Mouse (Mus musculus) neural tube, embryonic 12.5 days (tissue): ENCODE data around the gene Msmp. TPM values are rescaled to one million over a fixed set of nuclear protein-coding genes. Genes with fewer than 3 reads are reported as not detected.

Source experiments
- ATAC-seq: fragments of 200-750 bp; cut with Nextera tagmentation; 2 replicates; pipeline ENCODE4 v1.8.0; 2017; ENCODE audit warnings: low read depth, mild to moderate bottlenecking, moderate TSS enrichment, moderate library complexity; ENCODE audit not compliant: low FRiP score
- H3K27ac ChIP-seq: fragments of 300-500 bp; sonication (generic); 2 replicates; pipeline ENCODE4 v1.5.1; 2016
- H3K27me3 ChIP-seq: fragments of 300-500 bp; sonication (generic); replicated peaks from 2 replicates; pipeline ENCODE4 v1.6.1; 2016; ENCODE audit warnings: mild to moderate bottlenecking
- H3K36me3 ChIP-seq: fragments of 300-500 bp; sonication (generic); 2 replicates; pipeline ENCODE4 v1.6.1; 2016; ENCODE audit warnings: mild to moderate bottlenecking
- H3K4me1 ChIP-seq: fragments of 300-500 bp; sonication (generic); 2 replicates; pipeline ENCODE4 v1.6.1; 2016
- H3K4me2 ChIP-seq: fragments of 300-500 bp; sonication (generic); replicated peaks from 2 replicates; pipeline ENCODE4 v1.6.1; 2016; ENCODE audit warnings: mild to moderate bottlenecking
- H3K4me3 ChIP-seq: fragments of 300-500 bp; sonication (generic); 2 replicates; pipeline ENCODE4 v1.5.1; 2016
- H3K9ac ChIP-seq: fragments of 300-500 bp; sonication (generic); 2 replicates; pipeline ENCODE4 v1.6.1; 2016; ENCODE audit warnings: mild to moderate bottlenecking
- H3K9me3 ChIP-seq: fragments of 300-500 bp; sonication (generic); 2 replicates; pipeline ENCODE4 v1.6.1; 2016; ENCODE audit warnings: mild to moderate bottlenecking
- WGBS: fragments of 180-500 bp; shearing (Covaris S2); methylation state at CpG from one replicate; pipeline ENCODE4 v1.1.7; 2016; 5-methylcytosine and 5-hydroxymethylcytosine counted together
- polyA plus RNA-seq: library from polyadenylated mRNA; unstranded; fragments of >200 nt; fragmentation: Nextera tagmentation; extraction: Ambion mirVana; gene quantifications from 2 replicates; pipeline ENCODE4 v1.2.1, GENCODE M21; 2016

The Msmp gene
- polyA plus RNA-seq, 1 experiment from 2014 or later: 1.3 TPM

GRCm38 (mm10) chr4:43586411-43586810, 2.1 kb upstream of the Msmp start:
- WGBS: 78% methylated on average over 8 of the region's 8 CpGs
- Histone ChIP-seq H3K4me3 (no peak overlapping the region), H3K4me2 (no peak overlapping the region), H3K4me1 (no peaks in the 10 kb centered on the region), H3K9ac (no peak overlapping the region), H3K9me3 (no peaks in the 10 kb centered on the region), H3K27me3 (no peaks in the 10 kb centered on the region), H3K36me3 (peaks cover 32% of the 10 kb centered on the region), H3K27ac (no peak overlapping the region)
- ATAC-seq: no peak

GRCm38 (mm10) chr4:43585682-43586081, 1.4 kb upstream of the Msmp start:
- no peaks in the 10 kb centered on the region for H3K4me1 ChIP-seq
- H3K27me3 ChIP-seq: no peaks in the 10 kb centered on the region
- WGBS: 52% methylated on average over 10 of the region's 10 CpGs
- H3K4me3 ChIP-seq: no peak overlapping the region
- no peak overlapping the region for H3K4me2 ChIP-seq
- no peak overlapping the region for H3K27ac ChIP-seq
- H3K9me3 ChIP-seq: no peaks in the 10 kb centered on the region
- H3K36me3 ChIP-seq: peaks cover 39% of the 10 kb centered on the region
- no peak overlapping the region for H3K9ac ChIP-seq
- ATAC-seq: no peak

GRCm38 (mm10) chr4:43583421-43583820, 873 bp downstream of the Msmp start:
- H3K36me3 ChIP-seq: peaks cover 40% of the 10 kb centered on the region
- WGBS: 79% methylated on average over 7 of the region's 7 CpGs
- H3K27me3 ChIP-seq: no peaks in the 10 kb centered on the region
- H3K9ac ChIP-seq: no peak overlapping the region
- H3K9me3 ChIP-seq: no peaks in the 10 kb centered on the region
- H3K4me2 ChIP-seq: no peak overlapping the region
- H3K4me3 ChIP-seq: no peak overlapping the region
- ATAC-seq: no peak
- peaks cover 8% of the 10 kb centered on the region for H3K4me1 ChIP-seq
- no peak overlapping the region for H3K27ac ChIP-seq

DNA sequence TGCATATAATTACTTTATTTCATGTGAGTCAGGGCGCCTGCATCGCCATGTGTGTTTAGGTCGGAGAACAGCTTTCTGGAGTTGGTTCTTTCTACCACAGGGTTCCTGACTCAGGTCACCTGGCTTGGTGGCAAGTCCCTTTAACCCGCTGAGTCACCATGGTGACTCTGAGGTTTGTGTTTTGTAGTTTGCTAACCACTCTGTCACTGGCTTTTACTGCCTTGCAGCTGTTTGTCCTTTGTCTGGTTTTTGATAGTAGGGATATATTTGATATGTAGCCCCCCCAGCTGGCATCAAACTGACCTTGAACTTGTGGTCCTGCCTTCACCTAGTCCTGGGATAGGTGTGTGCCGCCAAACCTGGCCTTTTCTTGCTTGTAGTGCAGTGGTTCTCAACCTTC, 2.1 kb downstream of the Msmp start:
- H3K9me3 ChIP-seq: no peaks in the 10 kb centered on the region
- H3K4me1 ChIP-seq: peaks cover 18% of the 10 kb centered on the region
- H3K4me3 ChIP-seq: no peak overlapping the region
- H3K4me2 ChIP-seq: no peak overlapping the region
- H3K27me3 ChIP-seq: no peaks in the 10 kb centered on the region
- H3K9ac ChIP-seq: no peak overlapping the region
- 91% methylated on average over 5 of the region's 5 CpGs for WGBS
- peaks cover 40% of the 10 kb centered on the region for H3K36me3 ChIP-seq
- ATAC-seq: no peak
- no peak overlapping the region for H3K27ac ChIP-seq

DNA sequence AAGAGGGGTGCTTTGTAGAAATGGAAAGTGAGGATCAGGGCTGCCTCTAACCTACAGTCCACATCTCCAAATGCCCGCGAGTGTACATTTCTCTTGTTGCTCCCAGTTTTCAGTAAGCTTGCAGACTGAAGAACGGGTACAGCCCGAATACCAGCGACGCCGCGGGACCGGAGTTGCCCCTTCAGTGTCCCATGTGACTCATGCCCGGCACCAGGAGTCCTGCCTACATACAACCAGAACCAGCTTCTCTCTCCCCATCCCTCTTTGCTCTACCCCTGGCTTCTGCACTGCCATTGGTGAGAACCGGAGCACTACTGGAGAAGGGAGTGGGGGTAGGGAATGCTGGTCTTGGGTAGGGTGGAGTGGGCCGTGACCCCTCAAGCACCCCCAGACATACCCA, 2.9 kb downstream of the Msmp start:
- Histone ChIP-seq H3K4me1 (peaks cover 27% of the 10 kb centered on the region), H3K27ac (no peak overlapping the region), H3K9me3 (no peaks in the 10 kb centered on the region), H3K36me3 (peaks cover 40% of the 10 kb centered on the region), H3K4me3 (no peak overlapping the region), H3K4me2 (no peak overlapping the region), H3K9ac (no peak overlapping the region), H3K27me3 (no peaks in the 10 kb centered on the region)
- ATAC-seq: no peak
- 96% methylated on average over 12 of the region's 12 CpGs for WGBS

DNA sequence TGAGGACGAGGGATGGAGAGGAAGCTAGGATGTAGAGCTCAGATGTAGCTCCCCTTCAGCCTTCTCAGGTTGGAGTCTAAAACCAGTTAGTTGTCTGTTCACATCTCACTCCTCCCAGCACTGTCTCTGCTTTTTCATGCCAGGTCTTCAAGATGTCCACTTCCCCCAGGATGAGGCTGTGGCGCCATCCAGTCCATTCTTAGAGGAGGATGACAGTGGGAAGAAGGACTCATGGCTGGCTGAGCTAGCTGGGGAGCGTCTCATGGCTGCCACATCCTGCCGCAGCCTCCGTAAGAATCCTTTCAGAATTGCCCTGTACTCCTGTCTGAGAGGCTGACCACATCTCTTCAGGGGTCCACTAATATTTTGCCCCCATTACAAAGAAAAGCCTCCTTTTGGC, 3.6 kb downstream of the Msmp start:
- Histone ChIP-seq H3K27me3 (no peaks in the 10 kb centered on the region), H3K27ac (no peak overlapping the region), H3K4me2 (no peak overlapping the region), H3K4me1 (peaks cover 33% of the 10 kb centered on the region), H3K36me3 (peaks cover 40% of the 10 kb centered on the region), H3K9ac (no peak overlapping the region), H3K4me3 (no peak overlapping the region), H3K9me3 (no peaks in the 10 kb centered on the region)
- WGBS: 96% methylated on average over 5 of the region's 5 CpGs
- ATAC-seq: no peak

DNA sequence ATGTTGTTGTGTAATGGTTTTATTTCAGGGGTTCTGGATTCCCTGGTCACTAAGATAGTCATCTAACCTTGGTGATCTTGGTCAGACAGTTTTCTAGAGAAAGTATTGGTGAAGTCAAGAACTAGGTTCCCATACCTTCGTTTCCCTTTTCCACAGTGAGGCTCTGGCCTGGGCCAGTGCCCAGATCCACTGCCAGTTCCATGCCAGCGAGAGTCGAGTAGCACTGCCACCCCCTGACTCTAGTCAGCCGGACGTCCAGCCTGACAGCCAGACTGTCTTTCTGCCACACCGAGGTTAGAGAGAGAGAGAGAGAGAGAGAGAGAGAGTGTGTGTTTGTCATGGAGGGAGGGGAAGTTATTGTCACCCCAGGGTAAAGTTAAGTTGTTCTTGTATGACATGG, 4.6 kb downstream of the Msmp start:
- no peak overlapping the region; the same call in 1 of the 2 replicates for H3K9ac ChIP-seq
- H3K36me3 ChIP-seq: peaks cover 40% of the 10 kb centered on the region
- peak overlapping the region; percentile 96 for H3K4me2 ChIP-seq
- H3K4me1 ChIP-seq: peaks cover 42% of the 10 kb centered on the region
- no peak overlapping the region for H3K27ac ChIP-seq
- H3K27me3 ChIP-seq: no peaks in the 10 kb centered on the region
- WGBS: 84% methylated on average over 6 of the region's 6 CpGs
- no peaks in the 10 kb centered on the region for H3K9me3 ChIP-seq
- no peak for ATAC-seq
- peak overlapping the region; percentile 94 for H3K4me3 ChIP-seq

DNA sequence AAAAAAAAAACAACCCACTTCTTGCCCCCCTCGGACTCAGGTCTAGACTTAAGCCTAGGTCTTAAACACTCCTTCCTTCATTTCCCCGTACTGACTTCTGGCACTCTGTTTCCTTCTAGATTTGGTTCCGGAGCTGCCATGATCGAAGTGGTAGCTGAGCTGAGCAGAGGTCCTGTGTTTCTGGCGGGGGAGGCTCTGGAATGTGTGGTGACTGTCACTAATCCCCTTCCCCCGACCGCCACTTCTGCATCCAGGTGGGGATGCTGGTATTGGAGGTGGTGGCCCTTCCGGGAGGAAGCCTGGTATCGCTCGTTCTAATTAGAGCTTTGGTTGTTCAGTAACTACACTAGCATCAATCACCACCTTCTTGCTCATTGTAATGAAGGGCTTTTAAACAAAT, 5.0 kb downstream of the Msmp start:
- WGBS: 10% methylated on average over 10 of the region's 10 CpGs

GRCm38 (mm10) chr4:43578376-43579204, 5.7 kb downstream of the Msmp start, which contains the start of the genes Rgp1 and Gba2:
TSS of gene Rgp1 (plus strand) at chr4:43578715.
TSS of gene Gba2 (minus strand) at chr4:43578873.
- Histone ChIP-seq H3K36me3 (peaks cover 37% of the 10 kb centered on the region), H3K27ac (peak within 1 kb of the TSS; percentile 43; the same call in 1 of the 2 replicates), H3K9ac (peak within 1 kb of the TSS; percentile 89), H3K4me3 (peak within 1 kb of the TSS; percentile 94), H3K4me1 (peaks cover 42% of the 10 kb centered on the region), H3K4me2 (peak within 1 kb of the TSS; percentile 96), H3K27me3 (no peaks in the 10 kb centered on the region), H3K9me3 (no peaks in the 10 kb centered on the region)
- peak; percentile 92 for ATAC-seq
- under 1% methylated on average over 76 of the region's 76 CpGs for WGBS

More for the DNA sequence above, 5.0 kb downstream of the Msmp start:
- Histone ChIP-seq H3K27me3 (no peaks in the 10 kb centered on the region), H3K4me2 (peak overlapping the region; percentile 96), H3K9me3 (no peaks in the 10 kb centered on the region), H3K4me3 (peak overlapping the region; percentile 94), H3K36me3 (peaks cover 37% of the 10 kb centered on the region), H3K27ac (no peak overlapping the region), H3K9ac (peak overlapping the region; percentile 89), H3K4me1 (peaks cover 42% of the 10 kb centered on the region)
- ATAC-seq: no peak

- WGBS: 58% methylated on average over 8 of the region's 8 CpGs
- peaks cover 42% of the 10 kb centered on the region for H3K4me1 ChIP-seq
Observed at GRCm38 (mm10) chr4:43577237-43577881, 6.9 kb downstream of the Msmp start.

DNA sequence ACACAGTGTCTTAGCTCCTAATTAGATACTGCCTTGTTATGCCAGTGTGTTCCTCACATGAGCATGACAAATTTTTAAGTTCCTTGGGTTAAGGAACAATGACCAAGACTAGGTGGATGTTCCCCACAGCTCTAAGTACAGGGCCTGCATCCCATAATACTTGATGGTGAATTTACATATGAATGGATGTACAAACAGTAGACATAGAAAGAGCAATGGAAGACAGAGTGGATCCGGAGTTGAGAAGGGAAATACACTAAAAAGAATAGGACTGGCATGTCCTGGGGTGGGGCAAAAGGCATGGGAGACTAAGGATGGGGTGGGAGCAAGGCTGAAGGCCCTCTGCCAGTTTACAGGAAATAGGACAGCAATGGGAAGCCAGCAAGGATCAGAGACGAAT, 8.9 kb downstream of the Msmp start:
- peaks cover 42% of the 10 kb centered on the region for H3K4me1 ChIP-seq
- no peak overlapping the region for H3K9ac ChIP-seq
- WGBS: 54% methylated on average over 2 of the region's 2 CpGs
- peaks cover 40% of the 10 kb centered on the region for H3K36me3 ChIP-seq
- H3K9me3 ChIP-seq: no peaks in the 10 kb centered on the region
- no peak overlapping the region for H3K27ac ChIP-seq
- H3K4me2 ChIP-seq: peak overlapping the region; percentile 96
- no peaks in the 10 kb centered on the region for H3K27me3 ChIP-seq
- H3K4me3 ChIP-seq: no peak overlapping the region
- ATAC-seq: no peak

More at GRCm38 (mm10) chr4:43577237-43577881, 6.9 kb downstream of the Msmp start:
- no peak overlapping the region for H3K27ac ChIP-seq
- no peaks in the 10 kb centered on the region for H3K9me3 ChIP-seq
- peak overlapping the region; percentile 94 for H3K4me3 ChIP-seq
- H3K4me2 ChIP-seq: peak overlapping the region; percentile 96
- no peaks in the 10 kb centered on the region for H3K27me3 ChIP-seq
- no peak for ATAC-seq
- peaks cover 37% of the 10 kb centered on the region for H3K36me3 ChIP-seq
- H3K9ac ChIP-seq: peak overlapping the region; percentile 89

GRCm38 (mm10) chr4:43573561-43573960, 10.7 kb downstream of the Msmp start:
- WGBS: 86% methylated on average over 4 of the region's 4 CpGs
- Histone ChIP-seq H3K36me3 (peaks cover 58% of the 10 kb centered on the region), H3K9ac (no peak overlapping the region), H3K4me1 (peaks cover 34% of the 10 kb centered on the region), H3K27ac (no peak overlapping the region), H3K27me3 (no peaks in the 10 kb centered on the region), H3K9me3 (no peaks in the 10 kb centered on the region), H3K4me3 (no peak overlapping the region), H3K4me2 (no peak overlapping the region)
- ATAC-seq: no peak
